ENCODE assay signal across 10 mouse cellular contexts in genomic region chr2:118179873-118180585, GRCm38 (mm10).
DNase-seq lines count a peak whose midpoint lies in the region; ATAC-seq lines count a peak whose summit lies in the region.
"Had no signal": no experiment of that assay in that cellular context is flagged by ENCODE, and none has a peak within 500 bp of the region (broad histone marks: within the 10 kb centered on the region; RNA-seq: fewer than 3 reads in every experiment).

No protein-coding gene starts in this region.

- H3K27ac ChIP-seq in heart, embryonic 13.5 days (replicated peaks) = peak overlapping the region; percentile 67
- H3K27ac ChIP-seq in hindbrain, embryonic 12.5 days = no peak overlapping the region
- peak overlapping the region; percentile 39 for H3K27ac ChIP-seq in midbrain, embryonic 12.5 days (replicated peaks)

- H3K4me3 ChIP-seq in heart, embryonic 13.5 days = peak overlapping the region; percentile 38
- no peak overlapping the region for H3K4me3 ChIP-seq in hindbrain, embryonic 12.5 days
- peak overlapping the region; percentile 32 for H3K4me3 ChIP-seq in midbrain, embryonic 12.5 days

- 0 out of 2 replicates have a peak overlapping the region, but pooled peaks have one; percentile 47 for H3K9ac ChIP-seq in heart, embryonic 13.5 days
- H3K9ac ChIP-seq in hindbrain, embryonic 12.5 days = no peak overlapping the region
- no peak overlapping the region for H3K9ac ChIP-seq in midbrain, embryonic 12.5 days (replicated peaks)

- peaks cover 6% of the 10 kb centered on the region; the same call in 1 of the 2 replicates for H3K4me1 ChIP-seq in heart, embryonic 13.5 days
- H3K4me1 ChIP-seq in hindbrain, embryonic 12.5 days = no peaks in the 10 kb centered on the region
- peaks cover 4% of the 10 kb centered on the region; the same call in 1 of the 2 replicates for H3K4me1 ChIP-seq in midbrain, embryonic 12.5 days

- no peaks in the 10 kb centered on the region for H3K27me3 ChIP-seq in heart, embryonic 13.5 days (replicated peaks)
- H3K27me3 ChIP-seq in hindbrain, embryonic 12.5 days = no peaks in the 10 kb centered on the region
- no peaks in the 10 kb centered on the region; the same call in 1 of the 2 replicates for H3K27me3 ChIP-seq in midbrain, embryonic 12.5 days

- H3K4me2 ChIP-seq in heart, embryonic 13.5 days = peak overlapping the region; percentile 65
- H3K4me2 ChIP-seq in hindbrain, embryonic 12.5 days (replicated peaks) = peak overlapping the region; percentile 41
- peak overlapping the region; percentile 47 for H3K4me2 ChIP-seq in midbrain, embryonic 12.5 days (replicated peaks)

- no peaks in the 10 kb centered on the region for H3K36me3 ChIP-seq in heart, embryonic 13.5 days
- H3K36me3 ChIP-seq in hindbrain, embryonic 12.5 days = no peaks in the 10 kb centered on the region
- H3K36me3 ChIP-seq in midbrain, embryonic 12.5 days = no peaks in the 10 kb centered on the region

- DNase-seq in heart, adult 8-10 months (ENCODE audit: low spot score) = no peak
- DNase-seq in ZHBTc4 (ENCODE audit: low read depth, low spot score) (peak; percentile 7), MN1 (ENCODE audit: low spot score) (no peak)
- no peak for DNase-seq in left cerebral cortex, adult 9 months (ENCODE audit: low spot score in 2 of 2)
- DNase-seq in ovary, adult 18-20 months (ENCODE audit: low spot score) = no peak
- DNase-seq: adrenal gland, adult 2 months had no signal

- 0 out of 2 replicates have a peak, but pooled peaks cover 5% of the 10 kb centered on the region for H3K9me3 ChIP-seq in heart, embryonic 13.5 days
- H3K9me3 ChIP-seq in hindbrain, embryonic 12.5 days (replicated peaks) = no peaks in the 10 kb centered on the region
- no peaks in the 10 kb centered on the region for H3K9me3 ChIP-seq in midbrain, embryonic 12.5 days

- no peak for ATAC-seq in heart, embryonic 13.5 days (ENCODE audit: extremely low read depth, insufficient number of reproducible peaks, low FRiP score, low TSS enrichment)
- no peak for ATAC-seq in hindbrain, embryonic 12.5 days (ENCODE audit: low FRiP score)
- no peak for ATAC-seq in midbrain, embryonic 12.5 days (ENCODE audit: low FRiP score, low read depth)
- ATAC-seq: inflammation-experienced regulatory T-cells, adult 6 months had no signal
